Mouse (Mus musculus): Measurements from ENCODE around the gene Nup85. TPM values are rescaled to one million over a fixed set of nuclear protein-coding genes. Genes with fewer than 3 reads are reported as not detected.

The Nup85 gene
- polyA plus RNA-seq, 1 experiment from 2014 or later = 277 TPM

GRCm38 (mm10) chr11:115630532-115631504 lies 66.6 kb downstream of the Nup85 start:
- no peaks in the 10 kb centered on the region for H3K27me3 ChIP-seq (replicated peaks; ENCODE audit: control insufficient read depth, insufficient read depth, low read length)
- peak; percentile 45 for DNase-seq (ENCODE audit: low spot score)
- peak overlapping the region; percentile 12; the same call in 1 of the 2 replicates for H3K9ac ChIP-seq (ENCODE audit: low read depth, low read length)
- no peaks in the 10 kb centered on the region for H3K36me3 ChIP-seq (ENCODE audit: control insufficient read depth, insufficient read depth, low read length)
- ATAC-seq (replicated peaks; ENCODE audit: low FRiP score) = no peak
- no peak overlapping the region for H3K27ac ChIP-seq (ENCODE audit: low read depth, low read length)
- H3K4me3 ChIP-seq (ENCODE audit: low read depth, low read length) = peak overlapping the region; percentile 14; the same call in 1 of the 2 replicates
- peak overlapping the region; percentile 56 for H3K4me2 ChIP-seq
- H3K4me1 ChIP-seq (replicated peaks; ENCODE audit: control insufficient read depth, insufficient read depth, low read length) = peaks cover 17% of the 10 kb centered on the region
- no peaks in the 10 kb centered on the region for H3K9me3 ChIP-seq (ENCODE audit: control insufficient read depth, low read length)
- WGBS = 46% methylated on average over 16 of the region's 16 CpGs

- Histone ChIP-seq H3K4me1 (replicated peaks; ENCODE audit: control insufficient read depth, insufficient read depth, low read length) (peaks cover 14% of the 10 kb centered on the region), H3K9me3 (ENCODE audit: control insufficient read depth, low read length) (no peaks in the 10 kb centered on the region), H3K4me3 (ENCODE audit: low read depth, low read length) (peak overlapping the region; percentile 14; the same call in 1 of the 2 replicates), H3K27me3 (replicated peaks; ENCODE audit: control insufficient read depth, insufficient read depth, low read length) (no peaks in the 10 kb centered on the region), H3K27ac (ENCODE audit: low read depth, low read length) (no peak overlapping the region), H3K4me2 (peak overlapping the region; percentile 56), H3K9ac (ENCODE audit: low read depth, low read length) (peak overlapping the region; percentile 12; the same call in 1 of the 2 replicates), H3K36me3 (ENCODE audit: control insufficient read depth, insufficient read depth, low read length) (no peaks in the 10 kb centered on the region)
- ATAC-seq (replicated peaks; ENCODE audit: low FRiP score) (no peak), DNase-seq (ENCODE audit: low spot score) (no peak)
- 17% methylated on average over 3 of the region's 3 CpGs for WGBS
Measured at GRCm38 (mm10) chr11:115631505-115631890, 67.3 kb downstream of the Nup85 start.

GRCm38 (mm10) chr11:115632247-115632646 lies 68.0 kb downstream of the Nup85 start:
- DNase-seq (ENCODE audit: low spot score) (no peak), ATAC-seq (replicated peaks; ENCODE audit: low FRiP score) (no peak)
- no peak overlapping the region for H3K4me3 ChIP-seq (ENCODE audit: low read depth, low read length)
- no peak overlapping the region for H3K4me2 ChIP-seq
- H3K9me3 ChIP-seq (ENCODE audit: control insufficient read depth, low read length) = no peaks in the 10 kb centered on the region
- 71% methylated on average over 7 of the region's 7 CpGs for WGBS
- no peaks in the 10 kb centered on the region for H3K27me3 ChIP-seq (replicated peaks; ENCODE audit: control insufficient read depth, insufficient read depth, low read length)
- H3K4me1 ChIP-seq (replicated peaks; ENCODE audit: control insufficient read depth, insufficient read depth, low read length) = peaks cover 7% of the 10 kb centered on the region
- no peak overlapping the region for H3K27ac ChIP-seq (ENCODE audit: low read depth, low read length)
- no peaks in the 10 kb centered on the region for H3K36me3 ChIP-seq (ENCODE audit: control insufficient read depth, insufficient read depth, low read length)
- H3K9ac ChIP-seq (ENCODE audit: low read depth, low read length) = no peak overlapping the region

- H3K4me3 ChIP-seq (ENCODE audit: low read depth, low read length) = no peak overlapping the region
- no peaks in the 10 kb centered on the region for H3K36me3 ChIP-seq (ENCODE audit: control insufficient read depth, insufficient read depth, low read length)
- DNase-seq (ENCODE audit: low spot score) (no peak), ATAC-seq (replicated peaks; ENCODE audit: low FRiP score) (no peak)
- H3K9ac ChIP-seq (ENCODE audit: low read depth, low read length) = no peak overlapping the region
- H3K27ac ChIP-seq (ENCODE audit: low read depth, low read length) = no peak overlapping the region
- WGBS = 77% methylated on average over 10 of the region's 10 CpGs
- H3K27me3 ChIP-seq (replicated peaks; ENCODE audit: control insufficient read depth, insufficient read depth, low read length) = no peaks in the 10 kb centered on the region
- peaks cover 7% of the 10 kb centered on the region for H3K4me1 ChIP-seq (replicated peaks; ENCODE audit: control insufficient read depth, insufficient read depth, low read length)
- H3K9me3 ChIP-seq (ENCODE audit: control insufficient read depth, low read length) = no peaks in the 10 kb centered on the region
- no peak overlapping the region for H3K4me2 ChIP-seq
Measured at GRCm38 (mm10) chr11:115632862-115633261, 68.6 kb downstream of the Nup85 start.

Other genes starting within 250 kb of the Nup85 start
- 0.52 and 0.64 TPM in 2 replicates for gene Ush1g, start 242.4 kb upstream of the Nup85 start, polyA plus RNA-seq (2014; fragmentation: Nextera tagmentation; extraction: Ambion mirVana)
- not detected in 2 replicates for gene Otop3, start 229.7 kb upstream of the Nup85 start, polyA plus RNA-seq (2014; fragmentation: Nextera tagmentation; extraction: Ambion mirVana)
- 2.2 and 3.4 TPM in 2 replicates for gene Hid1, start 196.7 kb upstream of the Nup85 start, polyA plus RNA-seq (2014; fragmentation: Nextera tagmentation; extraction: Ambion mirVana)
- 6.2 and 6.9 TPM in 2 replicates for gene Cdr2l, start 182.5 kb upstream of the Nup85 start, polyA plus RNA-seq (2014; fragmentation: Nextera tagmentation; extraction: Ambion mirVana)
- gene Mrpl58, start 160.7 kb upstream of the Nup85 start, polyA plus RNA-seq (2014; fragmentation: Nextera tagmentation; extraction: Ambion mirVana) = 165 TPM in 2 replicates
- 835 and 884 TPM in 2 replicates for gene Atp5h, start 144.5 kb upstream of the Nup85 start, polyA plus RNA-seq (2014; fragmentation: Nextera tagmentation; extraction: Ambion mirVana)
- gene Kctd2, start 144.3 kb upstream of the Nup85 start, polyA plus RNA-seq (2014; fragmentation: Nextera tagmentation; extraction: Ambion mirVana) = 8.4 and 8.9 TPM in 2 replicates
- gene Trim80, start 123.9 kb upstream of the Nup85 start, polyA plus RNA-seq (2014; fragmentation: Nextera tagmentation; extraction: Ambion mirVana) = 0.18 and 0.27 TPM in 2 replicates
- not detected in 2 replicates for gene Slc16a5, start 102.0 kb upstream of the Nup85 start, polyA plus RNA-seq (2014; fragmentation: Nextera tagmentation; extraction: Ambion mirVana)
- gene Armc7, start 88.8 kb upstream of the Nup85 start, polyA plus RNA-seq (2014; fragmentation: Nextera tagmentation; extraction: Ambion mirVana) = 5.7 and 6.0 TPM in 2 replicates
- gene Nt5c, start 72.6 kb upstream of the Nup85 start, polyA plus RNA-seq (2014; fragmentation: Nextera tagmentation; extraction: Ambion mirVana) = 96.8 and 105 TPM in 2 replicates
- gene Jpt1, start 50.0 kb upstream of the Nup85 start, polyA plus RNA-seq (2014; fragmentation: Nextera tagmentation; extraction: Ambion mirVana) = 435 and 437 TPM in 2 replicates
- 874 and 889 TPM in 2 replicates for gene Sumo2, start 28.2 kb upstream of the Nup85 start, polyA plus RNA-seq (2014; fragmentation: Nextera tagmentation; extraction: Ambion mirVana)
- 121 and 125 TPM in 2 replicates for gene Mrps7, start 39.5 kb downstream of the Nup85 start, polyA plus RNA-seq (2014; fragmentation: Nextera tagmentation; extraction: Ambion mirVana)
- 23.6 and 27.4 TPM in 2 replicates for gene Gga3, start 39.6 kb downstream of the Nup85 start, polyA plus RNA-seq (2014; fragmentation: Nextera tagmentation; extraction: Ambion mirVana)
- gene Mif4gd, start 48.5 kb downstream of the Nup85 start, polyA plus RNA-seq (2014; fragmentation: Nextera tagmentation; extraction: Ambion mirVana) = 39.0 and 41.4 TPM in 2 replicates
- gene Slc25a19, start 63.9 kb downstream of the Nup85 start, polyA plus RNA-seq (2014; fragmentation: Nextera tagmentation; extraction: Ambion mirVana) = 30.2 and 30.9 TPM in 2 replicates
- 47.2 and 52.8 TPM in 2 replicates for gene Grb2, start 144.2 kb downstream of the Nup85 start, polyA plus RNA-seq (2014; fragmentation: Nextera tagmentation; extraction: Ambion mirVana)
- gene Tmem94, start 201.0 kb downstream of the Nup85 start, polyA plus RNA-seq (2014; fragmentation: Nextera tagmentation; extraction: Ambion mirVana) = 14.1 and 14.4 TPM in 2 replicates
- 13.5 and 14.0 TPM in 2 replicates for gene Caskin2, start 249.2 kb downstream of the Nup85 start, polyA plus RNA-seq (2014; fragmentation: Nextera tagmentation; extraction: Ambion mirVana)

Data from liver, embryonic 11.5 days (tissue).